Mouse (Mus musculus) forelimb bud, embryonic 11.5 days (tissue): Measurements from ENCODE around the gene Snapc1.

Experiments used
- DNase-seq: peaks from one replicate; pipeline ENCODE4 v3.0.0-alpha.2; 2012; ENCODE audit warnings: low read depth, low spot score

The Snapc1 gene

DNA sequence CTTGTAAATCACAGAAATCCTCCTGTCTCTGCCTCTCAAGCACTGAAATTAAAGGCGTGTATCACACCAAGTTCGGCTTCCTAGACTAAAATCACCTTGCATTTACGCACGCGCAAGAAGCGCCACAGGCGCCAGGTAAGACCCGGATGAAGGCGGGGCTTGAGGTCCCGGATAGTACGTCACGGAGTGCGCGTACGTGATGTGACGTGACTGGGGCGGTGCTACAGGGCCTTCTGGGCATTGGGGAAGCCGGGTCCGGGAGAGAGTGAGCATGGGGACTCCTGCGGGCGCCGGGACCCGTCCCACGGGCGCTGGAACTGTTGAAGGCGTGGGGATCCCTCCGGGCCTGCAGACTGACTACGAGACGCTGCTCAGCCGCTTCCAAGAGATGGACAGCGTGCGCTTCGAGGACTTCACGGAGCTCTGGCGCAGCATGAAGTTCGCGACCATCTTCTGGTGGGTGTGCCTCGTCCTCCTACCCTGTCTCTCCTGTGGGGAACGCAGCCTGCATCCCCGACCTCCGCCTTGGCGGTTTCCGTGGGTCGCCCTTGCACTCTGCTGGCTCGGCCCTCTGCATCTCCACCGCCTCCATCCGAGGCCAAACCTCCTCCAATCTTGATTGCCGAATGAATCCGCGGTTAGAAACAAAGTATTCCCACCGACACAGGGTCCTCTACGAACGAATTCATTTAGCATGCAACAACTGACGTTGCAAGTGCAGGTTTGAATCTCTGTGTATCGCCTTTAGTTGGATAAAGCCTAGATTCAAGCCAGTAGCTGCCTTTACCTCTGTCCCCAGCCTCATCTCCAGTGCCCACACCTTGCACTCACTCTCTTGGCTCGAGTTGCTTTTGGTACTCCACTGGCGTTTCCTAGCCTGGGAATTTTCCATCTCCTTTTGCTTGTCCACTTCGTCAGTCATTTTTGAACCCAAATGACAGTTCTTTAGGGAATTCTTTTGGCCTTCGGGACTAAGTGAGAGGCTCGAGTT, at the start of gene Snapc1:
Snapc1 (plus strand) TSS at position 191 of the 991 bp plus-strand sequence.
- DNase-seq = peak; percentile 98

DNA sequence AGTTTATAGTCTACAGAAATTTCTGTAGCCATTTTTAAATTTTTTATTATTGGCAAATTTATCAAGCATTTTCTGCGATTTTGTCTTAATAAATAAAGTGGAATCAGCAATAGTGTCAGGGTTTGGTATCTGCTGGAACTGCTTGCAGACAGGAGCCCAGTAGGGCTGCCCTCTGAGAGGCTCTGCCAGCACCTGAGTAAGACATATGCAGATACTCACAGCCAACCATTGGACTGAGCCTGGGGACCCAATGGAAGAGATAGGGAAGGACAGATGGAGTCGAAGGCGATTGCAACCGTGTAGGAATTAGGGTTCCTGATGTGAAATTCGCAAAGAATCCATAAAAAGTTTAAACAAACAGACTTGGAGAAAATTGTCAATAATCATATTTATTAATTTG, 45.8 kb upstream of the Snapc1 start:
- no peak for DNase-seq

- DNase-seq = no peak
These were observed 34.0 kb upstream of the Snapc1 start for GRCm38 (mm10) chr12:73930266-73930665.

DNA sequence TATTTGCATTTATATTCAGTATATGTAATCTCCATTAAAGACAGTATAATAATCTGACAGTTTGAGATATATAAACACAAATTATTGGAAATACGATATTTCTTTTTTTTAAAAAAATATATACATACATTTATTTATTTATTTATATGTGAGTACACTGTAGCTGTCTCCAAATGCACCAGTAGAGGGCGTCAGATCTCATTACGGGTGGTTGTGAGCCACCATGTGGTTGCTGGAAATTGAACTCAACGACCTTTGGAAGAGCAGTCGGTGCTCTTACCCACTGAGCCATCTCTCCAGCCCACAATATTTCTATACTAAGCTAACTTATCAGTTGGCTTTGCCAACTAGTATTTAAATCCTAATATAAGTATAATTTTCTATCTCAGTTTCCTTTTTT, 33.0 kb upstream of the Snapc1 start:
- peak; percentile 26 for DNase-seq

DNA sequence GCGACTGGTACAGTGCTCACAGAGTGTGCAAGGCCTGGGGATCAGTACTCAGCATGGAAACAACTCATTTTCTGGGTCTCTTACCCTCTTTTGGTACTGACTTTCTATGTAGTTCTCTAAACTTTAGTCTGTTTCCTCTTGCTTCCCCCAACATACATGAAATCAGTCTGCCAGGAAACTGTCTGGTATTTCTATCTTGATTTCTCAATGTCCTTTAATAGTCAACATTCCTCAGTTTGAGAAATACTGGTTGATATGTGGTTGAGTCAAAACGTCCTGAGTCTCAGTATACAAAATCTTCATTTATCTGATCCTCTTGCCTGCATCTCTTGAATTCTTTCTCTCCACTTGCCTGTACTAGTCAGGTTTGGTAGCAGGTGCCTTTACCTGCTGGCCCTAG, 29.8 kb upstream of the Snapc1 start:
- DNase-seq = no peak

GRCm38 (mm10) chr12:73937353-73937752, 26.9 kb upstream of the Snapc1 start, which contains the start of gene Gm49321:
Gene Gm49321, plus strand, starts transcription at chr12:73937653.
- no peak for DNase-seq

DNA sequence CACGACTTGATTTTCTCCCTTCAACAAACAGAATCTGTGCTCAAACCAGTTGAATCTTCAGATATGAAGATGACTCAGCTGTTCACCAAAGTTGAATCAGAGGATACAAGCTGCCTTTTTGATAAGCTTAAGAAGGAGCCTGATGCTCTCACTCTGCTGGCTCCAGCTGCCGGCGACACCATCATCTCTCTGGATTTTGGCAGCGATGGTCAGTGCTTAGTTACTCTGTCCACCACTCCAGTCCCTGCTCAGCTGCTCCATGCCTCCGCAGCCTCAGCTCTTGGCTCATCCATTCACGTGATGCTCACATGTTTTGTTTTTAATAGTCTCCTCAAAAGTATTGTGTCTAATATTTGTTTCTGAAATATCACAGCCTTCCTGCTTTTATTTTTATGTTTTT, 24.7 kb upstream of the Snapc1 start:
- DNase-seq = no peak

- DNase-seq = no peak
These were observed 15.9 kb upstream of the Snapc1 start for GRCm38 (mm10) chr12:73948415-73948814.

- peak; percentile 21 for DNase-seq
These were observed 14.8 kb upstream of the Snapc1 start for GRCm38 (mm10) chr12:73949318-73950058.

DNA sequence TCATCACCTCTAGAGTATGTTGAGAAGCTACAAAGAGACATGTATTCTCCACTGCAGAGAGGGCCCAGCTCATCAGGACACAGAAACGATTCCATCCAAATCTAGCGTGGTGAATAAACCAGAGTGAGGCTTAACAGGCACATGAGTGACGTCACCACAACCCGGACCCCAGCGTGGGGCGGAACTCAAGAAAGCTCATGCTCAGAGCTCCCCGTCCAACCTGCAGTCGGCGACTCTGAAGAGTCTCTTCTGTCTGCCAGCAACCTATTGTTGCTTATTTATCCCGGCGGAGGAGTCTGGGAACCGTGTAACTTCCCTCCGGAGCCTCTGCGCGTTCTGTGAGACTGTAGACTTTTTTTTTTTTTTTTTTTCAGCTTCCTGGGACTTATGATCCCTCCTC, 11.4 kb upstream of the Snapc1 start:
- DNase-seq = peak; percentile 30

DNA sequence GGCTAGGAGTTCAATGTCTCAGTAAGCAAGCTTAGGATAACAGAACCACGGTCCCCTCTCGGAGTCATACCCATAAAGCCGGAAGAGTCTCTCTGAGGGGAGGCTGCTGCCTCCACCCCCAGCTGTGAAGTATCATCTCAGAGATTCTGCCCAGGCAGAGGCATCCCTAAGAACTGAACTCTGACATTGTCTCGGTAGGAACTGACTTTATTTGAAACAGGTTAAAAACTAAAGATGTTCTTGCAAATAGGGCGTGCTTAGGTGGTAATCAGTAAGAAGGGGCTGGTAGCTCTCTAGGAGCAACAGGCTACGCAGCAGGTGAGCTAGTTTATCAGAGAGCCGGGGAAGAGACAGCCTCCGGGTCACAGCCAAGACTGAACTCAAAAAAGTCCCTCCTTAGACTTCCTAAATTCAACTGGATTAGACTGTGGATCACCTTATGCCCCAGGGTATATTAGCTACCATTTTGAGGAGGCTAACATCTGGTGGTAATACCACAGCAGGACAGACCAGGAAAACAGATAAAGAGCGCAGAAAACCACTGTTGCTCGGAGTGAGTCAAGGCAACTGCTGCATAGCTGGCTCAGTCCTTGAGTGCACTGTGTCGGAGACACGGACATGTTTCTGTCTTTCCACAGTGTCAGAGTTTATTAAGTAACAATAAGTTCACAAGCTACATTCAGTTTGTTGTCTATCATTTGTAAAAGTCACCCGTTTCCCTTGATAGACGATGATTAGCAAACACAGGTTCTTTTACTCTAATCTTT, 10.7 kb upstream of the Snapc1 start:
- DNase-seq = no peak

- no peak for DNase-seq
These were observed 9.5 kb upstream of the Snapc1 start for GRCm38 (mm10) chr12:73954785-73955184.

GRCm38 (mm10) chr12:73957676-73958075, 6.6 kb upstream of the Snapc1 start:
- no peak for DNase-seq

- no peak for DNase-seq
These were observed 5.5 kb upstream of the Snapc1 start for GRCm38 (mm10) chr12:73958830-73959229.

- no peak for DNase-seq
These were observed 4.9 kb downstream of the Snapc1 start for GRCm38 (mm10) chr12:73969142-73969541.

GRCm38 (mm10) chr12:73974584-73974983, 10.3 kb downstream of the Snapc1 start:
- no peak for DNase-seq

- DNase-seq = no peak
These were observed 13.9 kb downstream of the Snapc1 start for GRCm38 (mm10) chr12:73978144-73978543.

DNA sequence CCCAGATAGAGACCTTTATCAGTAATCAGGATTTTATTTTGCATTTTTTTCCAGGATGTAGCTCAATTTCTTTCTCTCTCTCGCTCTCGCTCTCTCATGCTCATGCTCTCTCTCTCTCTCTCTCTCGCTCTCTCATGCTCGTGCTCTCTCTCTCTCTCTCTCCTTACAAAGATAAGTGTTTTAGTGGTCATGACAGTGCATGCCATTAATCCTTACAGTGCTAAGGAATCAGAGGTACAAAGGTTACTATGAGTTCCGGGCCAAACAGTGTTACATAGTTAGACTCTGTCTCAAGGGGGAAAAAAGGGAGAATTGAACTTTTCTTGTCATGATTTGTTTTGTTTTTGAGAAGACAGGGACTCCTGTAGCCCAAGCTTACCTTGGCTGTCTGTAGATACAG, 15.4 kb downstream of the Snapc1 start:
- no peak for DNase-seq

GRCm38 (mm10) chr12:73982533-73982932, 18.3 kb downstream of the Snapc1 start:
- DNase-seq = no peak

GRCm38 (mm10) chr12:73986299-73986698, 22.0 kb downstream of the Snapc1 start:
- no peak for DNase-seq

GRCm38 (mm10) chr12:73988393-73989008, 24.2 kb downstream of the Snapc1 start:
- no peak for DNase-seq
